Mouse (Mus musculus): ENCODE measurements around the gene Nxnl2. TPM values are rescaled to one million over a fixed set of nuclear protein-coding genes. Genes with fewer than 3 reads are reported as not detected.

Gene Nxnl2
- polyA plus RNA-seq, 1 experiment from 2014 or later, result 0.72 TPM

DNA sequence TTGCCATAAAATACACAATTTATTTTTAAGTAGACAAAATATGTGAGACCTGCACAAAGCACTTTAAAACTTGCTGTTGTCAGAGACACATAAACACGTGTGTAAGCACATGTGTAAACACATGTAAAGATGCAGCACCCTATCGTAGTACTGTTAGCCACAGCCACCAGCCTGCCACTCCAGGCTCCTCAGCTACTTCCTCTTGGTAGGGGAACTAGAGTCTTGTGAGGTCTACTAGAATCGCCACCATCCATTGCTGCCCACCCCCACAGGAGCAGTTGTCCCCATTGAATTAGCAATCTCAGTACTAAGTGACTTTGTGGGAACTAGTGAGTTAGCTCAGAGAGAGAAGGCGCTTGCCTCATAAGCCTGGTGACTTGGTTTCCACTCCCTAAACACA, 34.5 kb upstream of the Nxnl2 start:
- DNase-seq (no peak), ATAC-seq (ENCODE audit: insufficient read depth) (no peak)
- no peak for TF ChIP-seq CTCF (IDR thresholded peaks at IDR 0.05; ENCODE audit: low read depth)
- Histone ChIP-seq H3K4me3 (ENCODE audit: low read depth, low read length) (no peak overlapping the region), H3K36me3 (ENCODE audit: insufficient read depth) (peaks cover 53% of the 10 kb centered on the region), H3K27me3 (ENCODE audit: insufficient read depth, low read length) (no peaks in the 10 kb centered on the region), H3K27ac (ENCODE audit: low read depth) (no peak overlapping the region), H3K4me2 (no peak overlapping the region), H3K9ac (no peak overlapping the region), H3K4me1 (ENCODE audit: insufficient read depth) (no peaks in the 10 kb centered on the region), H3K9me3 (ENCODE audit: low read depth, low read length) (no peaks in the 10 kb centered on the region)
- WGBS, result 70% methylated on average over 4 of the region's 4 CpGs

DNA sequence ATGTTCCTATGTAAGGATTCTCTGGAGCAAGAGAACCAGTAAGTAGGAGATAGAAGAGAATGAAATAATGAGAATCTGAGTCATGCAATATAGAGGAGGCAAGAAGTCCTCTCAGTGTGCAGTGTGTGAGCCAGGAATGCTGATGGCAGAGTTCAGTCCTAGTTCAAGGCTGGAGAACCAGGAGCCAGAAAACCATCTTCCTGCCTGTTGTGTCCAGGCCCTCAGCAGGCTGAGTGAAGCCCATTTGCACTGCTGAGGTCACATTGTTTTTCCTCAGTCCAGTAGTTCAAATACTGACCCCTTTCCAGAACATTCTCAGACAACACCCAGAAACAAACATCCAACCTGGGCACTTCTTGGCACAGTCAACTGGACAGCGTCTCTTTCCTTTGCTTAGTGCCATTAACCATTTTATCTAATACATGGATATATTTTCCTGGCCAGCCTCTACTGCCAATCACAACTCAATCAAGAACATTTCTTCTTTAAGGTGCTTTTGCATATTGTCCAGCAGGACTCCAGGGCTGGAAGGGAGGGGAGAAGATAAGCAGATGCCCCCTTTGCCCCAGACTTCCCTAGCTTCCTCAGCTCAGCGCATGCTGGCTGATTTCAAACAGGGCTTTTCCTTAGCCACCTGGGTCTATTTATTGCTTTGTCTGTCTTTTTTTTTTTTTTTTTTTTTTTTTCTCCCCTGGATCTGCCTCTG, 33.7 kb upstream of the Nxnl2 start:
- DNase-seq, result no peak
- peaks cover 52% of the 10 kb centered on the region for H3K36me3 ChIP-seq (ENCODE audit: insufficient read depth)
- no peaks in the 10 kb centered on the region for H3K9me3 ChIP-seq (ENCODE audit: low read depth, low read length)
- no peak for ATAC-seq (ENCODE audit: insufficient read depth)
- no peak overlapping the region for H3K4me2 ChIP-seq
- WGBS, result 73% methylated on average over 2 of the region's 2 CpGs
- no peak overlapping the region for H3K27ac ChIP-seq (ENCODE audit: low read depth)
- H3K4me1 ChIP-seq (ENCODE audit: insufficient read depth), result no peaks in the 10 kb centered on the region
- no peak for TF ChIP-seq CTCF (IDR thresholded peaks at IDR 0.05; ENCODE audit: low read depth)
- no peak overlapping the region for H3K4me3 ChIP-seq (ENCODE audit: low read depth, low read length)
- no peaks in the 10 kb centered on the region for H3K27me3 ChIP-seq (ENCODE audit: insufficient read depth, low read length)
- no peak overlapping the region for H3K9ac ChIP-seq

DNA sequence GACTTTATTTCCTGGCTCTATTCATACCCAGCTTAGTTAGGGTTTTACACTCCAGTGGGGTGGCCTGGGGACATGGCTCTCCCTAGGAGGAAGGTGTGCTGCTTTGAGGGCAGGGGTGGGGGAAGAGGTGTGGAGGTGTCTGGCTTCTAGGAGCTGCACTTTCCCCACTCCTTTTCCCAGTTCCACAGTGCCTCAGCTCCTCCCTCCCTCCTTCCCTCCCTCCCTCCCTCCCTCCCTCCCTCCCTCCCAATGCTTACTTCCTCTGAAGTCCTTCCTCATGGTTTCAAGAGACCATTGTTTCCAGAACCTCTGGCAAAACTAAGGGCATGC, 33.2 kb upstream of the Nxnl2 start:
- no peak overlapping the region for H3K27ac ChIP-seq (ENCODE audit: low read depth)
- DNase-seq (no peak), ATAC-seq (ENCODE audit: insufficient read depth) (no peak)

DNA sequence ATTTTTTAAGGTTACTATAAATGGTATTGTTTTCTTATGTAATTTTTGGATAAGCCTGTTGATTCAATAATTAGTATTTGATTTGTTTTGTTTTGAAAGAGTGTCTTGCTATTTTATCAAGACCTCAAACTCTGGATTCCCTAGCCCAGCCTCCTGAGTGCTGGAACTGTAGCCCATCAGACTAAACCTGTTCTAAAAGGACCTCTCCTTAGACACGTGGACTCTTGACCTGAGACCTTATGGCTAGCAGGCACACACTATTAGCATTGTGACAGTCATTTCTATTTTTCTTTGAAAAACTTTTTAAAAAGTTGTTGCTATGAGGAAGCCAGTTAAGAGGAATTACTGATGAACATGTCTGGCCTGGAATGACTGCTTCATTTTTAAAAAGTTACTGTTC, 23.7 kb upstream of the Nxnl2 start:
- DNase-seq (no peak), ATAC-seq (ENCODE audit: insufficient read depth) (no peak)
- no peak overlapping the region for H3K4me2 ChIP-seq
- H3K36me3 ChIP-seq (ENCODE audit: insufficient read depth), result peaks cover 65% of the 10 kb centered on the region
- H3K27me3 ChIP-seq (ENCODE audit: insufficient read depth, low read length), result no peaks in the 10 kb centered on the region
- peaks cover 3% of the 10 kb centered on the region; the same call in 1 of the 2 replicates for H3K4me1 ChIP-seq (ENCODE audit: insufficient read depth)
- H3K9ac ChIP-seq, result no peak overlapping the region
- H3K27ac ChIP-seq (ENCODE audit: low read depth), result no peak overlapping the region
- TF ChIP-seq CTCF (IDR thresholded peaks at IDR 0.05; ENCODE audit: low read depth), result no peak
- H3K4me3 ChIP-seq (ENCODE audit: low read depth, low read length), result no peak overlapping the region
- H3K9me3 ChIP-seq (ENCODE audit: low read depth, low read length), result no peaks in the 10 kb centered on the region
- WGBS, result 40% methylated on average over 1 of the region's 1 CpGs

More for the DNA sequence above, 33.2 kb upstream of the Nxnl2 start:
- no peak overlapping the region for H3K4me3 ChIP-seq (ENCODE audit: low read depth, low read length)
- H3K27me3 ChIP-seq (ENCODE audit: insufficient read depth, low read length), result no peaks in the 10 kb centered on the region
- no peak overlapping the region for H3K9ac ChIP-seq
- H3K36me3 ChIP-seq (ENCODE audit: insufficient read depth), result peaks cover 56% of the 10 kb centered on the region
- no peaks in the 10 kb centered on the region for H3K4me1 ChIP-seq (ENCODE audit: insufficient read depth)
- no peak for TF ChIP-seq CTCF (IDR thresholded peaks at IDR 0.05; ENCODE audit: low read depth)
- H3K4me2 ChIP-seq, result no peak overlapping the region
- no peaks in the 10 kb centered on the region for H3K9me3 ChIP-seq (ENCODE audit: low read depth, low read length)

DNA sequence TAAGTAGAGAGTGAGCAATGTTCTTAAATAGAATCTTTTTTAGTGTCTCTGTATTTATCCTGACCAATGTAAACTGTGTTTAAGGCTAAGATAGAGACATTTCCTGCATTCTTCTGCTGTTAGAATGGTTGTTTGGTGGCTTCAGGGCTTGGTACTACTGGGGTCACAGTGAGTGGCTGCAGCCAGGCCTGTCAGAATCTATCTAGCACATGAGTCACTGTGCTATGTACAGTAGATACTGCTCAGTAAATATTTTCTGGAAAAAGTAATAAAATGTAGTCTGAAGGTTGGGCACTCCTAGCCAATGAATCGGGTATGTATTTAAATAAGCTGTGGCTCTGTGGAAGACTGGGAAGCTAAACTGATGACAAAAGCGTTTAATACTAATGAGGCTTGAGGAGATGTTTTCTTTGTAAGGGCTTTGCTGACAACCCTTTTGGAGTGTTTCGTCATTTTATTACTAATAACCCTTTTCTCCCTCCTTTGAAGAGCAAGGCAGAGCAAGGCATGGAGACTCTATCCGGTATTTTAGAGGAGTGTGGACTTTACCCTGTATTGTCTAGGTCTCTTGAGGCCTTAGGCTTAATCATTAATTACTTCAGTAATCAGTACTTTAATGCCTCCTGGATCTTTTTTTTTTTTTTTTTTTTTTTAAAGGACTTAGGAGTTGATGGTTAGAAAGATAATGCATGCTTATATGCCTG, 17.7 kb upstream of the Nxnl2 start:
- Histone ChIP-seq H3K4me1 (ENCODE audit: insufficient read depth) (peaks cover 2% of the 10 kb centered on the region; the same call in 1 of the 2 replicates), H3K36me3 (ENCODE audit: insufficient read depth) (peaks cover 56% of the 10 kb centered on the region), H3K4me2 (no peak overlapping the region), H3K4me3 (ENCODE audit: low read depth, low read length) (no peak overlapping the region), H3K9ac (no peak overlapping the region), H3K27me3 (ENCODE audit: insufficient read depth, low read length) (no peaks in the 10 kb centered on the region), H3K27ac (ENCODE audit: low read depth) (no peak overlapping the region), H3K9me3 (ENCODE audit: low read depth, low read length) (no peaks in the 10 kb centered on the region)
- WGBS, result 74% methylated on average over 4 of the region's 4 CpGs
- DNase-seq, result no peak
- TF ChIP-seq CTCF (IDR thresholded peaks at IDR 0.05; ENCODE audit: low read depth), result no peak
- no peak for ATAC-seq (ENCODE audit: insufficient read depth)

DNA sequence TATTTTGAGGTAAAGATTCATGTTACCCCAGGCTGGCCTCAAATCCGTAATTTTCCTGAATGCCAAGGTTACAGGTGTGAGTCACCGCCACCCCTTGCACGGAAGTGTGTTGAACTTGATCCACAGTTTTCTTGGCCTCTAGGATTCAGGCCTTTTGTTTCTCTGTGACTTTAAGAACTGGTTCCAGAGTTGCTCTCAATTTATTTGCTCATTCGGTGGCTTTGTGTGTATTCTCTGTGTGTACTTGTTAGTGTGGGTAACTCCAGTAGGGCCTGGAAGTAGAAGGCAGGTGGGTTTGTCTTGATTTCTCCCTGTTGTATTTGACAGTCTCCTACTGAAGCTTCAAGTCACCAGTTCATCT, 17.2 kb upstream of the Nxnl2 start:
- ATAC-seq (ENCODE audit: insufficient read depth), result no peak
- Histone ChIP-seq H3K27ac (ENCODE audit: low read depth) (no peak overlapping the region), H3K4me2 (no peak overlapping the region), H3K36me3 (ENCODE audit: insufficient read depth) (peaks cover 54% of the 10 kb centered on the region), H3K4me1 (ENCODE audit: insufficient read depth) (no peaks in the 10 kb centered on the region), H3K9ac (no peak overlapping the region), H3K4me3 (ENCODE audit: low read depth, low read length) (no peak overlapping the region), H3K9me3 (ENCODE audit: low read depth, low read length) (no peaks in the 10 kb centered on the region), H3K27me3 (ENCODE audit: insufficient read depth, low read length) (no peaks in the 10 kb centered on the region)
- no peak for TF ChIP-seq CTCF (IDR thresholded peaks at IDR 0.05; ENCODE audit: low read depth)
- no peak for DNase-seq
- WGBS, result 83% methylated on average over 4 of the region's 4 CpGs

DNA sequence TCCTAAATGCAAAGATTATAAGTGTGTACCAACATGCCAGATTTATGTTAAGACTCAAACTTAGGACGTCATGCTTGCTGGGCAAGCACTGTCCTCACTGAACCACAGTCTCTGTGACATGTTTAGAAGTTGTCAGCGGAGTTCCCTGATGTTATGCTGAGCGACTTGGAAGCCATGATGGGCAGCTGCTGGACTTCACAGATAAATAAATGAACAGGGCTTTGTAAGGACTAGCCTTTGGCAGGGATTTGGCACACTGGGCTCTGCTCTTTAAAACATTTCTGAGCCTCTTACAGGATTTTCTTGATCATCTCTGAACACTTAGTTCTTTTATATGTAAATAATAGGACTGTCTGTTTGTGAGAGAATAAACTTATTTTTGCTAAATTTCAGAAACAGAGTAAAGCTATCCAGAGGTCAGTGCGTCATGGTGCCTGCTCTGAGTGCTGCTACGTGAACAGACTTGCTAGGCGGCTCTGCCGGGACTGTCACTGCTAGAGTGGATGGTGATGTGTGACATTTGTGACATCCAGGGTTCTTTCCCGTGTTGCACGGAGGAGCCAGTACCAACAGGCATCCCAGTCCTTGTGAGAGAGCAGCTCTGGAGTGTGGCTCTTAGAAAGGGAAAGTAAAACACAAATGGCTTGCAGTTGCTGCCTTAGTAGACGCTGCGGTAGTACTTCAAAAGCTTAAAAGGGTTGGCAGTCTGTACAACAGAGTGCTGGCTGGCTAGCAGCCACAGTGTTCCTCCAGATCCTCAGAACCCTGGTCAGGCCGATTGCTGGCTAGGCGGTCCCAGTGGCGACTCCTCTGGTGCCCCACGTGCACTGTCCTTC, 15.4 kb upstream of the Nxnl2 start:
- DNase-seq (peak; percentile 56), ATAC-seq (ENCODE audit: insufficient read depth) (peak; percentile 66)
- no peaks in the 10 kb centered on the region for H3K9me3 ChIP-seq (ENCODE audit: low read depth, low read length)
- no peak overlapping the region for H3K9ac ChIP-seq
- peak overlapping the region; percentile 56; the same call in 1 of the 2 replicates for H3K27ac ChIP-seq (ENCODE audit: low read depth)
- H3K4me1 ChIP-seq (ENCODE audit: insufficient read depth), result no peaks in the 10 kb centered on the region
- H3K4me3 ChIP-seq (ENCODE audit: low read depth, low read length), result no peak overlapping the region
- no peak overlapping the region for H3K4me2 ChIP-seq
- H3K36me3 ChIP-seq (ENCODE audit: insufficient read depth), result peaks cover 41% of the 10 kb centered on the region
- H3K27me3 ChIP-seq (ENCODE audit: insufficient read depth, low read length), result no peaks in the 10 kb centered on the region
- 61% methylated on average over 15 of the region's 15 CpGs for WGBS
- no peak for TF ChIP-seq CTCF (IDR thresholded peaks at IDR 0.05; ENCODE audit: low read depth)
